Mouse (Mus musculus): ENCODE measurements at regions not wholly inside any gene's neighbourhood (a gene's known extent, or its start where the extent isn't known, plus 50 kb on each side); places are given as distances from the start of the nearest gene placed in this dataset.
"Not testable (repeated sequence)": the region's sequence is repeated elsewhere in the genome, so short reads cannot be mapped to it uniquely, and the experiment has no call there.

GRCm38 (mm10) chr6:70517932-70518331, 274.1 kb downstream of the Rpia start:
- peak; percentile 32 for DNase-seq

DNA sequence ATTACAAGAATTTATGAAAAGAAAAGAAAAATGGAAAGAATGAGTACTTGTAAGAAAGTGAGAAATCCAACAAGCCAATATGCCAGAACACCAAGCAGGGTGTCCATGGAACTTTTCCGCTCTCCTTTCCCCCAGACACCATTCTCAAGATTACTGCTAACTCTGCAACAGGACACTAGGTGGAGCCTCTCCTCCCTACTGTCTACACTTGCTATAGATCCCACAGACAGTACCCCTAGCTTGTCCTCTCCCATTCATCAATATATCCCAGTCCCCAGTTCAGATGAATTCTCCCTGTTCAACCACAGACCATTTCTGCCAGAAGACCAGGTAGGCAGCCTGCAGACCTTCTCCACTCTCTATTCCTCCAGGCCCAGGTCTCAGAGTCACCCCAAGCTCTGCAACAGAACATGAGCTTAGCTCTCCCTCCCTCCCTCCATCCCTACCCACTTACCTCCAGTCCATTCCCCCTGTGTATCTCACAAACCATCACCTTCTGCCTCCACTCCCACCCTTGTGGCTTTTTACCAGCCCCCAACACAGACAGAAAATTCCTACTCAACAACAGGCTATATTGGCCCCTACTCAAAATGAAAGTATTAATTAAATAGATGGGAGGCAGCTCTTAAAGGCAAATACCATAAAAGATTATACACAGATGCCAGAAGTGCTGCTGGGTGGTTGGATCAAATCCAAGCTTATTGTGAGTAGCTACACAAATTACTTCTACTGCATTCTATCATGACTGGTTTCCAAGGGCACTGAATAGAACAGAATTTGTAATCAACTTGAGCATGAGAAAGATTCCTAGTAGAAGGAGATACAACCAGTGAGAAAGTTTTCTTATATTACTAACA, 323.2 kb downstream of the Rpia start:
- no peak for DNase-seq

- DNase-seq, result no peak
These were observed 334.8 kb downstream of the Rpia start for GRCm38 (mm10) chr6:70457279-70457678.

DNA sequence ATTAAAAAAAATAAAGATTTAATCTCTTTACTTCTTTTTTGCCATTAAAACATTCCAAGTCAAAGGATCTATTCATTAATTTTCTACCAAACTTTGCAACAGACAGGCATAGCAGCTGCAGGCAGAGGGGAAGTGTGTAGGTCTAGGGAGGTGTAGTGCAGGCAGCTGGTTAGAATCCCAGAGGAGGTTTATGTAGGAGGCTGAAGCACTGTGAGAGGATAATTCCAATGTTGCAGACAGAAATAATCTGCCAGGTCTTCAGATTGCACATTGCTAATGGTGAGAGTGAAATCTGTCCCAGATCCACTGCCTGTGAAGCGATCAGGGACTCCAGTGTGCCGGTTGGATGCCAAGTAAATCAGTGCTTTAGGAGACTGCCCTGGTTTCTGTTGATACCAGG, 357.3 kb downstream of the Rpia start:
- DNase-seq, result not testable (repeated sequence)

DNA sequence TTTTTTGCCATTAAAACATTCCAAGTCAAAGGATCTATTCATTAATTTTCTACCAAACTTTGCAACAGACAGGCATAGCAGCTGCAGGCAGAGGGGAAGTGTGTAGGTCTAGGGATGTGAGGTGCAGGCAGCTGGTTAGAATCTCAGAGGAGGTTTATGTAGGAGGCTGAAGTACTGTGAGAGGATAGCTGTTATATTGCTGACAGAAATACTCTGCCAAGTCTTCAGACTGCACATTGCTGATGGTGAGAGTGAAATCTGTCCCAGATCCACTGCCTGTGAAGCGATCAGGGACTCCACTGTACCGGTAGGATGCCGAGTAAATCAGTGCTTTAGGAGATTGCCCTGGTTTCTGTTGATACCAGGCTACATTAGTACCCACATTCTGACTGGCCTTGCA, 385.7 kb downstream of the Rpia start:
- not testable (repeated sequence) for DNase-seq

- not testable (repeated sequence) for DNase-seq
These were observed 402.2 kb downstream of the Rpia start for GRCm38 (mm10) chr6:70389850-70390249.

DNA sequence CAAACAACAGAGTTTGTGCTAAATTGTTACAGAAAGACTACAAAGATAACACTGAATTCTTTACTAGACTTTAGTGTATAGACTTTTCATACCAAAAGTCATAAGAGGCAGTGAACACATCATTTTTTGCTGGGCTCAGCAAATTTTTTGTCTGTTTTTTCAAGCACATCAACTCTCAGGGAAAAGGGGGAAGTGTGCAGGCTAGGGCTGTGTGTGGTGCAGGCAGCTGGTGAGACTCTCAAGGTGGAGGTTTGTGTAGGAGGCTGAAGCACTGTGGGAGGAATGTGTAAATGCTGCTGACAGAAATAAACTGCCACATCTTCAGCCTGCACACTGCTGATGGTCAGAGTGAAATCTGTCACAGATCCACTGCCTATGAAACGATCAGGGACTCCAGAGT, 405.6 kb downstream of the Rpia start:
- DNase-seq, result not testable (repeated sequence)

DNA sequence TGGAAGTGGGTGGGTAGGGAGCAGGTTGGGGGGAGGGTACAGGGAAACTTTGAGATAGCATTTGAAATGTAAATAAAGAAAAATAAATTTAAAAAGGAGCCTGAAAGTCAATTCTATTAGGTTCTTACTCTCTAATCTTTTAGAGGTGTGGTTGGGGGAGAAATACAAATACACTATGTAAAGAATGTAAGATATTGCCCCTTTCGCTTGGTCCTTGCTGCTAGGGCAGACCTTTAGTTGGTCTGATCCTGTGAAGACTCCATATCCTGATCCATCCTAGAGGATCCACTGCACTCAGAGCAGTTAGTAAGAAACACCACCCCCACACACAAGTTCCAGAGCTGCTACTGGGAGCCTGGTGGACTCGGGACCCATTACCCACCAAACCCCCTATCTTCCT, 412.7 kb downstream of the Rpia start:
- DNase-seq, result not testable (repeated sequence)

GRCm38 (mm10) chr6:70371821-70372220, 420.2 kb downstream of the Rpia start:
- not testable (repeated sequence) for DNase-seq

- DNase-seq, result no peak
These were observed 435.7 kb downstream of the Rpia start for GRCm38 (mm10) chr6:70356303-70356702.

DNA sequence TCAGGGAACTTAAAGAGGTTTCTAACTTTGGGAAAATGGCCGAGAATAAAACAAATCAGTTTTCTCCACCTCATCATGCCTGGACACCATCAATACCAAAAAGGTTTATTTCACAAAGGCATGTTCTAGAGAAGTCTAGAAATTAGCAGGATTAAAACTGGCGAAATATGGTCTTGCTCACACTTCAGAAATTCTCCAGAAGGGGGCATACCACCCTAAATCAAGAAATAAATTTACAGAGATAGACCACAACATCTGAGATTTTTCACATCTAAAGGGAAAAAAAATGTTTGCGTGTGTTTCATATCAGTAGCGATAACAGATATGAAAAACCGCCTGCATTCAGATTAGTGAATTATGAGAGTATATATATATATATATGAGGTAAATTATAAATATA, 449.9 kb downstream of the Rpia start:
- no peak for DNase-seq

- DNase-seq, result not testable (repeated sequence)
These were observed 451.3 kb downstream of the Rpia start for GRCm38 (mm10) chr6:70340691-70341090.

DNA sequence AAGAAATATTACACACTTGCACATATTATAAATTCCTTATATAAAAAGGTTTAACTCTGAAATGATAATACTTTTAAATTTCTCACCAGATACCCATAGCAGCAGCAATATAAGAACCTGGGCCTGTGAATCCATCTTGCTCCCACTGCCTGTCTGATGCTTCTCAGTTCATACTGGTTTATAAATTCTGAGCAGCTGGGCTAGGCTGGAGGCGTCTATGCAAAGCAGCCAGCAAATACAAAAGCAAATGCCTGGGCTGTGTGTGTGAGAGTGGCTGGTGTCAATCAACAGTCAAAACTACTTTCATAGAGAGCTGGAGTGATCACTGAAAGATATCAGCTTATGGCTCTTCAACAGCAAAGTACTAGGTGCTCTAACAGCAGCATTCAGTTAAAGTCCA, 476.7 kb downstream of the Rpia start:
- no peak for DNase-seq

DNA sequence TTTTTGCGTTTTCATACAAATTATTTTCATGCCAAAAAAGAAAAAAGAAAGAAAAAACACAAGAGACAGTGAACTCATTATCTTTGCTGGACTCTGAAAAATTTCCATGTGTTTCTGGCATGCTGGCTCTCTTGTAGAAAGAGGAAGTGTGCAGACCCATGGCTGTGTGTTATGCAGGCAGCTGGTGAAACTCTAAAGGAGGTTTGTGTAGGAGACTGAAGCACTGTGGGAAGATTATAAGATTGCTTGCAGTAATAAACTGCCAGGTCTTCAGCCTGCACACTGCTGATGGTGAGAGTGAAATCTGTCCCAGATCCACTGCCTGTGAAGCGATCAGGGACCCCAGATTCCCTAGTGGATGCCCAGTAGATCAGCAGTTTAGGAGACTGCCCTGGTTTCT, 477.4 kb downstream of the Rpia start:
- DNase-seq, result not testable (repeated sequence)

DNA sequence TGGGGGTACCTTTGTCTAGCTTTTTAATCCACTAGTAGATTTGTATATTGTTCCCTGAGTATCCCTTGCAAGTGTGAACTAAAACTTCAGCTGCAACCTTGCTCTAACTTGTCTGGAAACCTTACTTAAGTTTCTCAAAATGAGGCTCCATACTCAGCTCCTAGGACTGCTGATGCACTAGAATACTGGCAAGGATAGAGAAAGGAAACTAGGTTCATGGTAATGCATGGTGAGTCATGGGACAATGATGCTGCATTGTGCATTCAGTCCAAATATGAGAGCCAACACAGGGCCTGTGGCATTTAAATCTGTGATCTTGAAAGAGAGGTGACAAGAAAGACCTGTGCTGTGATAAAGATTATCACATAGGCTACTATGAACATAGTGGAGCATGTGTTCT, 490.9 kb downstream of the Rpia start:
- not testable (repeated sequence) for DNase-seq

DNA sequence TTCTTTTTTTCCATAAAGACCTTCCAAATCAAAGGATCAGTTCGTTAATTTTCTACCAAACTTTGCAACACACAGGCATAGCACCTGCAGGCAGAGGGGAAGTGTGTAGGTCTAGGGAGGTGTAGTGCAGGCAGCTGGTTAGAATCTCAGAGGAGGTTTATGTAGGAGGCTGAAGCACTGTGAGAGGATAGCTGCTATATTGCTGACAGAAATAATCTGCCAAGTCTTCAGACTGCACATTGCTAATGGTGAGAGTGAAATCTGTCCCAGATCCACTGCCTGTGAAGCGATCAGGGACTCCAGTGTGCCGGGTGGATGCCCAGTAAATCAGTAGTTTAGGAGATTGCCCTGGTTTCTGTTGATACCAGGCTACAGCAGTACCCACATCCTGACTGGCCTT, 531.8 kb downstream of the Rpia start:
- DNase-seq, result not testable (repeated sequence)

DNA sequence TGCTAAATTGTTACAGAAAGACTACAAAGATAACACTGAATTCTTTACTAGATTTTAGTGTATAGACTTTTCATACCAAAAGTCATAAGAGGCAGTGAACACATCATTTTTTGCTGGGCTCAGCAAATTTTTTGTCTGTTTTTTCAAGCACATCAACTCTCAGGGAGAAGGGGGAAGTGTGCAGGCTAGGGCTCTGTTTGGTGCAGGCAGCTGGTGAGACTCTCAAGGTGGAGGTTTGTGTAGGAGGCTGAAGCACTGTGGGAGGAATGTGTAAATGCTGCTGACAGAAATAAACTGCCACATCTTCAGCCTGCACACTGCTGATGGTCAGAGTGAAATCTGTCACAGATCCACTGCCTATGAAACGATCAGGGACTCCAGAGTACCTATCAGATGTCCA, 551.9 kb downstream of the Rpia start:
- not testable (repeated sequence) for DNase-seq

DNA sequence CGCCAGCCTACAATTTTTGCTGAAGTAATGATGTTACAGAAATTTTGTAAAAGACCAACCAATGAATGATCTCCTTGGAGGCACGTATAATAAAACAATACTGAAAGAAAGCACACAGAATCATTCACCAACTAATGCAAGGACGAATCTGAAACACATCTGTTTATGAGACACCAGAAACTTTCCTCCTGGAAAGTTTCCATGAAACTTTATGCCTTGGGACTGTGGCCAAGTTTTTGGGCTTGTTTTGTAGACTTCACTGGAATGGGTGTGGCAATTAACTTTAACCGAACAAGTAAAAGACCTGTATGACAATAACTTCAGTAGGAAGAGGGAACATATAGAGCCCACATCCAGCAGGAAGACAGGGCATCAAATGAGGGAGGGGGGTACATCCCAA, 564.9 kb downstream of the Rpia start:
- no peak for DNase-seq

- not testable (repeated sequence) for DNase-seq
These were observed 575.4 kb downstream of the Rpia start for GRCm38 (mm10) chr6:70216632-70217031.

- not testable (repeated sequence) for DNase-seq
These were observed 576.3 kb downstream of the Rpia start for GRCm38 (mm10) chr6:70215781-70216180.

All from kidney, adult 11 months (tissue).